Mouse (Mus musculus): ENCODE measurements at regions not wholly inside any gene's neighbourhood (a gene's known extent, or its start where the extent isn't known, plus 50 kb on each side); places are given as distances from the start of the nearest gene placed in this dataset.

DNA sequence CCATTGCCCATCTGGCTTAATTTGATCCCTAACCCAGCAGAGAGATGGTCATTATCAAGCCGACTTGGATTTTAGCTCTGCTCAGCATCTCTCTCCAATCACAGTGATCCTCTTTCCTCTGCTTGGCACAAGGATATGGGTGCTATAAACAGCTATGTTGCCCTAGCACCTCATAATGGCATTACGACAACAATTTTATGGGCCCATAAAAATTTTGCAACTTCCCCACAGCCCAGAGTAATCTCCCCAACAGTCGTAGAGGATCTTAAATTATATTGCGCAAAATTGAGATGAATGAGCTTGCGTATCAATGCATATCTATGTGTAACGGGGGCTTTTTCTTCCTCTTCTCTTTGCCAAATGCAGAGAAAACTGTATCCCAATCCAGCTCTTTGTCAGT, 329.4 kb downstream of the Hlx start:
- TF ChIP-seq POLR2A (IDR thresholded peaks at IDR 0.05; ENCODE audit: control insufficient read depth, low read depth, low read length) (no peak), CTCF (IDR thresholded peaks at IDR 0.05; ENCODE audit: control insufficient read depth, insufficient read depth, insufficient replicate concordance, low read depth, low read length) (no peak)
